Mouse (Mus musculus): Measurements from ENCODE around the gene Trim61.

The Trim61 gene

DNA sequence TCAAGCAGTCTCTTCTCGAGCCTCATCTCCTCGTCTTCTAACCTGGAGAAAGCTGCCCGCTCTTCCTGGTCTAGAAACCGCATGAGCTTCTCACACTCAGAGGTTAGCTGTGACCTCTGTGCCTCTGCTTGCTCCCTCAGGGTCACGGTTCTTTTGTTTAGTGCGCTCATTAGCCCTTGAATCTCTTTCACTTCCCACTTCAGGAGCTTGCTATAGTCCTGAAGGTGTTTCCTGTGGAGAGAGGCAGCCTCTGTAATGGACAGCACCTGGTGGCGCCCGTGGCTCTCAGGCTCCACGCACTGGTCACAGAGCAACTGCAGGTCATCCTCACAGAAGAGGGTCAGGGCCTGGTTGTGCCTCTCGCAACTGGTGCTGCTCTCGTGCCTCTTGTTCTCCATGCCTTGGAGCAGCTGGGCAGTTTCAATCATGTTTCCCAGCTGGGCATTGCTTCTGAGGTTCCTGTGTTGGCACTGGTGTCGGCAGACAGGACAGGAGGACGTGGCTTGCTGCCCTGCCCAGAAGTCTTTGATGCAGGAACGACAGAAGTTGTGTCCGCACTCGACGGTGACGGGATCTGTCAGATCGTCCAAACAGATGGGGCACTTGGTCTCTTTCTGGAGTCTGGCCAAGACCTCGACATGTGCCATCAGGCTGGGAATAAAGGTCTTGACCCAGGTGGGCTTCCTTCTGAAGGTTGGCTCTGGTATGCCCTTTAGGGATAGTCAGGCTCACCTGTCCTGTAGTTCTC, 35.0 kb downstream of the Trim61 start:
- no peak for DNase-seq
